Mouse (Mus musculus) brain, adult 2 months (tissue): ENCODE measurements at regions not wholly inside any gene's neighbourhood (a gene's known extent, or its start where the extent isn't known, plus 50 kb on each side); places are given as distances from the start of the nearest gene placed in this dataset.

ENCODE experiments used
- DNase-seq: peaks from one replicate; pipeline ENCODE4 v3.0.0; 2011; ENCODE audit warnings: low read depth, low spot score

DNA sequence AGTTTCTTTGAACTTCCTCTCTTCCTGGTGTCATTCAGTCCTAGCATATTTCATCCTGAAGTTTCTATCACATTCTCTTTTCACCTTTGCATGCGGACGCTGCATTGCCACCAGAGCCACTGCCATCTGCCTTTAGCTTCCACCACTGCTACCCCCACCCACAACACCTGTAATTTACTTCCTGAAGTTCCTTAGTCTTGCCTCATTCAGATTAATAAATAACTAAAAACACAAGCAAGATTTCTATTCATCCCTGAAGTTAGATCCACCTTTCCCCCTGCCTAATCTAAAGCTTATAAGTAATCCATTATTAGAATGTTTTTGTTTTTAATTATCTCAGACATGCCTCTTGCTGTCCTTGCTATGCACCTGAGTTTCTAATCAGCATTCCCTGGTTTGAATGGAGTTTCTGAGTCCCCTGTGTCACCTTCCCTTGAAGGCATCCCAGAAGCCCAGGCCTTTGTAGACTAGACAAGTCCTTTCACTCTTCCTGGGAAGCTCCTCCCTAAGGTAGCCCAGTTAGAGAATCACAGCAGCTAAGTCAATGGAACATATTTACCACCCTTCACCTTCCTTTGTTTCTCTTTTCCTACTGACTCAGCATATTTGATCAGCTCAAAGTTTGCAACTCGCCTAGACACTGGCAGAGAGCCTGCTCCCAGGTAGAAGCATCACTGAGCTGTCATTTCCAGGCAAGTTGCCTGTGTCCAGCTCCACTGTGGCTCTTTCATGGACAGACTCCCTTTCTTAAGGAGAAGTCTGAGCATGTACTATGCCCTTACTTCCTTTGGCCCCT is 284.8 kb upstream of the Grik2 start:
- peak; percentile 5 for DNase-seq

DNA sequence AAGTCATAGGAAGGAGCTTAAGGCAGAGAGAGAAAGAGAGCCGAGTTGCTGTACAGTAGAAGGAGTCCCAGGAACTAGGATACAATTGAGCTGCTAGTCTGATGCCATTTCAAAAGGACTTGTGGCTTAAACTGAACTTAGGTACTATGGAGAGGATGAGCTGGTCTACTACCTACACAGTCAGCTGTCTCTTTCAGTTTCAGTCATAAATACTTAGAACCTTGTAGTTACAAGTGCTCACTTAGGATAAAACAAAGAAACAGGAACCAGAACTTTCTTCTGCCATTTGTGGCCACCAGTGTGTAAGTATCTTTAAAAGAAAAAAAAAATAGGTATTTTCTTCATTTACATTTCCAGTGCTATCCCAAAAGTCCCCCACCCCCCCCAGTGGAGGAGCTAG is 283.3 kb upstream of the Grik2 start:
- no peak for DNase-seq

DNA sequence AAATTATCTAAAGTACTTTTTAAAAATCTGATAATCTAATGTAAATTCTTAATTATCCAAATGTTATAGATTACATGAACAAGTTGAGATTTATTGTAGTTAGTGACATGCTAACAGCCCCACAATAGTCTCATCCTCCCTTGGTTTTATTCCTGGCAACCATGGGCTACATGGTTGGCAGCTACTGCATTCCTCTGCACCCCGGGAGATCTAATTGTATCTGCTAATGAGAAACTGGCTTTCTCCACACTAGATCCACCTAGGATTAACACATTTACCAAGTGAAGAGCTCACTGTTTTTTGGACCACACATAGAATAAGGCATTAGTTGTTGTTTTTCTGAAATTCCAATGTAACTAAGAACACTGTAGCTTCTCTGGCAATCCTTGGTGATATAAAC is 274.8 kb upstream of the Grik2 start:
- peak; percentile 90 for DNase-seq

DNA sequence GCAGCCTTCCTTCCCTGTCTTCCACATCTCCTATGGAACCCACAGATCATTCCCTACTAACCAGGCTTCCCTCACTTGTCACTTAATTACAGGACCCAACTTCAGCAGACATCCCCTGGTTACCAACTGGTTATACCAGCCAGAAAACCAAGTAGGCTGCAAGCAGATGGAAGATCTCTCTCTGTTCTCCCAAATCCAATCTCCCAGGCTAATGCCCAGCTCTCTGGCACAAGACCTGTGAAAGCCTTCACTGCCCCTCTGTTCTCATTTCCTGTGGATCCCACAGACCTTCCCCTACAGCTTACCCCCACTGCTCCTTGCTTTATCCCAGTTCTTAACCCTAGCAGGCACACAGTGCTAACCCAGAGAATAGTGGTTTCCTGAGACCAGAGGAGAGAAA is 274.1 kb upstream of the Grik2 start:
- DNase-seq = peak; percentile 82
